Mouse (Mus musculus): ENCODE measurements around the gene Gm11733.

The Gm11733 gene

GRCm38 (mm10) chr11:117535491-117536304 is 51.5 kb downstream of the Gm11733 start:
- no peak for DNase-seq

GRCm38 (mm10) chr11:117536586-117536985 is 52.4 kb downstream of the Gm11733 start:
- no peak for DNase-seq

All from cerebellum, postnatal 10 days (tissue).